Mouse (Mus musculus): ENCODE measurements around the gene Stambpl1. TPM values are rescaled to one million over a fixed set of nuclear protein-coding genes. Genes with fewer than 3 reads are reported as not detected.

Gene Stambpl1
- 25.9 and 30.0 TPM in 2 replicates for polyA plus RNA-seq (2015; fragmentation: Nextera tagmentation; extraction: Ambion mirVana)

GRCm38 (mm10) chr19:34192008-34192963, at the start of gene Stambpl1:
Gene Stambpl1 (plus strand): TSS chr19:34192229.
- peak within 1 kb of the TSS; percentile 91 for H3K27ac ChIP-seq (ENCODE audit: low read depth, low read length)
- whole genome bisulfite sequencing = under 1% methylated on average over 62 of the region's 62 CpGs
- peak within 1 kb of the TSS; percentile 64 for H3K4me2 ChIP-seq (ENCODE audit: low read length)
- peak within 1 kb of the TSS; percentile 84 for H3K4me3 ChIP-seq (ENCODE audit: low read length)
- no peaks in the 10 kb centered on the region for H3K9me3 ChIP-seq (ENCODE audit: control insufficient read depth, low read length)
- peaks cover 10% of the 10 kb centered on the region for H3K4me1 ChIP-seq (ENCODE audit: control insufficient read depth, insufficient read depth, low read depth, low read length)
- no peaks in the 10 kb centered on the region for H3K27me3 ChIP-seq (replicated peaks; ENCODE audit: control insufficient read depth, insufficient read depth, low read length)
- peak; percentile 88 for ATAC-seq
- H3K36me3 ChIP-seq (ENCODE audit: control insufficient read depth, insufficient read depth, low read length) = no peaks in the 10 kb centered on the region
- H3K9ac ChIP-seq (ENCODE audit: low read depth, low read length) = peak within 1 kb of the TSS; percentile 92

DNA sequence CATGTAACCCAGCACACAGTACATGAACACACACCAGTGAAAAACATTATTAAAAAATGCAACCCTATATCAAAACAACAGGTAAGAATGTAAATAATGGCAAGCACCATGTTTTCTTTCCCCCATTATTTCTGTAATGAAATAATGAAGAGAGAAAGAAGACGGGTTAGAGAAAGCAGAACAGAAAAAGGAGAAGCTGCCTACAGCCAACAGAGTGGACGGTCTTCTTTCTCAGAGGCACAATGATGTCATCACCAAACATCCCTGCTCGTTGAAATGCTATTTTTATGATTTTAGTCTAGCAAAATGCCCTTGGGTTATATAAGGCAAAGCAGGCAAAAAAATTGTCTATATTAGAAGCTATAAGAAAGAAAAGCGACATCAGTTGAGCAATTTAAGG, 43.6 kb upstream of the Stambpl1 start:
- Histone ChIP-seq H3K4me2 (ENCODE audit: low read length) (no peak overlapping the region), H3K4me1 (ENCODE audit: control insufficient read depth, insufficient read depth, low read depth, low read length) (no peaks in the 10 kb centered on the region), H3K9me3 (ENCODE audit: control insufficient read depth, low read length) (no peaks in the 10 kb centered on the region), H3K27ac (ENCODE audit: low read depth, low read length) (no peak overlapping the region), H3K36me3 (ENCODE audit: control insufficient read depth, insufficient read depth, low read length) (no peaks in the 10 kb centered on the region), H3K4me3 (ENCODE audit: low read length) (no peak overlapping the region), H3K9ac (ENCODE audit: low read depth, low read length) (no peak overlapping the region), H3K27me3 (replicated peaks; ENCODE audit: control insufficient read depth, insufficient read depth, low read length) (no peaks in the 10 kb centered on the region)
- WGBS = 81% methylated on average over 4 of the region's 4 CpGs
- no peak for ATAC-seq

- Histone ChIP-seq H3K9me3 (ENCODE audit: control insufficient read depth, low read length) (no peaks in the 10 kb centered on the region), H3K9ac (ENCODE audit: low read depth, low read length) (no peak overlapping the region), H3K4me2 (ENCODE audit: low read length) (no peak overlapping the region), H3K36me3 (ENCODE audit: control insufficient read depth, insufficient read depth, low read length) (no peaks in the 10 kb centered on the region), H3K27ac (ENCODE audit: low read depth, low read length) (no peak overlapping the region), H3K27me3 (replicated peaks; ENCODE audit: control insufficient read depth, insufficient read depth, low read length) (no peaks in the 10 kb centered on the region), H3K4me1 (ENCODE audit: control insufficient read depth, insufficient read depth, low read depth, low read length) (no peaks in the 10 kb centered on the region), H3K4me3 (ENCODE audit: low read length) (no peak overlapping the region)
- ATAC-seq = no peak
- 77% methylated on average over 1 of the region's 1 CpGs for WGBS
These were observed 40.1 kb upstream of the Stambpl1 start for GRCm38 (mm10) chr19:34151909-34152308.

DNA sequence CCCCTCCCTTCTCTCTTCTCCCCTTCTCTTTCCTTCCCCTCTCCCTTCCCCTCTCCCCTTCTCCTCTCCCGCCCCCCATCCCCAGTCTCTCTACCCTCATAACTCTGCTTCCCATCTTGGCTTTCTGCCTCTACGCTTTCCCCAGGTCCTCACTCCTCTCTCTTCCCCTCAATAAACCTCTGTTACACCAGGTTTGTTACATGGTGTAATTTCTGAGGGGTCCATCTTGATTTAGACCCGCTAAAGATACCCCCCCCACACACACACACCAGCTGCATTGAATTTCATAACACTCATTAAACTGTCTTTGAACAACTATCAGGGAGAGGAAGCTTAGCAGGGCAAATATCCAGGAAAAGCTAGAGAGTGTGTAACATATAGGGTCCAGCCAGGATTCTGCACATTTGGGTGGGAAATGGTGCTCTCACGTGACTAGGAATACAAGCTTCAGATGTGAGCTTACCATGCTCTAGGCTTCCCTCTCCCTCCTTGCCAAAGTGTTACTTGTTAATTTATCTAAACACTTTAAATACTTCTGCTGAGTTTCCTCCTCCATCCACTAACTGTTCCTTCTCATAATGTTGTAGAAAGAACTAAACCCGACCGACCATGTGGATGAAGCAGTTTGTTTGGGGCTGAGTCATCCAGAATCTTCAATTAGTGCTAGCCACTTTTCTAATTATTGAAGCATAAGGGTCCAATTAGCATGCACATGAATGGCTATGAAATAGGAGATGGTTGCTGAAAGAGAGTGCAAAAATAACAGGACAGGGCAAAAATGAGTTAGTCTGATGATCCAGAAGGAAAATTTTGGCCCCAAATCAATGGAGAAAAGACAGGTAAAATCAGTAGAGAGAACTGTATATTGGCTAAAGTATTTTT, 38.5 kb upstream of the Stambpl1 start:
- H3K27me3 ChIP-seq (replicated peaks; ENCODE audit: control insufficient read depth, insufficient read depth, low read length) = no peaks in the 10 kb centered on the region
- 80% methylated on average over 6 of the region's 6 CpGs for WGBS
- H3K4me2 ChIP-seq (ENCODE audit: low read length) = no peak overlapping the region
- H3K9ac ChIP-seq (ENCODE audit: low read depth, low read length) = no peak overlapping the region
- no peak overlapping the region for H3K4me3 ChIP-seq (ENCODE audit: low read length)
- no peaks in the 10 kb centered on the region for H3K9me3 ChIP-seq (ENCODE audit: control insufficient read depth, low read length)
- ATAC-seq = no peak
- no peaks in the 10 kb centered on the region for H3K4me1 ChIP-seq (ENCODE audit: control insufficient read depth, insufficient read depth, low read depth, low read length)
- H3K27ac ChIP-seq (ENCODE audit: low read depth, low read length) = no peak overlapping the region
- H3K36me3 ChIP-seq (ENCODE audit: control insufficient read depth, insufficient read depth, low read length) = no peaks in the 10 kb centered on the region

DNA sequence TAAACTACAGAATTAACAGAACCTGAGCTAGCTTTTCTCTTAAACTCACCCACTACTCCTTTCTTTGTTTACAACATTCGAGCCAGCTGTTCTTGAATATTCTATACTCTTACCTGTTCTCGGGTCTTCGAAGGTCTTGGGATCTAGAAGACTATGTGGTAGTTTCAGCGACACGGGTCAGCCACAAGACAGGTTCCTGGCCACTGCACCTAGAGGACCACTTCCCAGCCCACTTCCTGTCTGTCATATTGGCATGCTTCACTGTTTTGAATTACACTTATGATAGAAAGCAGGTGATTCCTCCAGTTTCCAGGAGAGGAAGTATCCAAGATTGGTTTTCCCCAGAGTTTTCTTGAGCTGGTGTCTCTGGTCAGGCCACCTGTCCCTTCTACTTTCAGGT, 29.3 kb upstream of the Stambpl1 start:
- 92% methylated on average over 5 of the region's 5 CpGs for WGBS
- no peak for ATAC-seq

GRCm38 (mm10) chr19:34165891-34166290, 26.1 kb upstream of the Stambpl1 start, which contains the start of gene Ankrd22:
Gene Ankrd22 (minus strand): TSS chr19:34166053.
- H3K4me2 ChIP-seq (ENCODE audit: low read length) = no peak within 1 kb of the TSS
- ATAC-seq = no peak
- H3K27me3 ChIP-seq (replicated peaks; ENCODE audit: control insufficient read depth, insufficient read depth, low read length) = no peaks in the 10 kb centered on the region
- H3K4me3 ChIP-seq (ENCODE audit: low read length) = no peak within 1 kb of the TSS
- H3K9me3 ChIP-seq (ENCODE audit: control insufficient read depth, low read length) = no peaks in the 10 kb centered on the region
- H3K9ac ChIP-seq (ENCODE audit: low read depth, low read length) = no peak within 1 kb of the TSS
- H3K36me3 ChIP-seq (ENCODE audit: control insufficient read depth, insufficient read depth, low read length) = no peaks in the 10 kb centered on the region
- no peak within 1 kb of the TSS for H3K27ac ChIP-seq (ENCODE audit: low read depth, low read length)
- H3K4me1 ChIP-seq (ENCODE audit: control insufficient read depth, insufficient read depth, low read depth, low read length) = no peaks in the 10 kb centered on the region
- 79% methylated on average over 5 of the region's 5 CpGs for WGBS

More for the DNA sequence above, 29.3 kb upstream of the Stambpl1 start:
- no peak overlapping the region for H3K9ac ChIP-seq (ENCODE audit: low read depth, low read length)
- H3K9me3 ChIP-seq (ENCODE audit: control insufficient read depth, low read length) = no peaks in the 10 kb centered on the region
- no peak overlapping the region for H3K4me2 ChIP-seq (ENCODE audit: low read length)
- H3K36me3 ChIP-seq (ENCODE audit: control insufficient read depth, insufficient read depth, low read length) = no peaks in the 10 kb centered on the region
- no peaks in the 10 kb centered on the region for H3K4me1 ChIP-seq (ENCODE audit: control insufficient read depth, insufficient read depth, low read depth, low read length)
- H3K27ac ChIP-seq (ENCODE audit: low read depth, low read length) = no peak overlapping the region
- H3K4me3 ChIP-seq (ENCODE audit: low read length) = no peak overlapping the region
- no peaks in the 10 kb centered on the region for H3K27me3 ChIP-seq (replicated peaks; ENCODE audit: control insufficient read depth, insufficient read depth, low read length)

GRCm38 (mm10) chr19:34166386-34166785, 25.6 kb upstream of the Stambpl1 start:
- Histone ChIP-seq H3K4me2 (ENCODE audit: low read length) (no peak overlapping the region), H3K27me3 (replicated peaks; ENCODE audit: control insufficient read depth, insufficient read depth, low read length) (no peaks in the 10 kb centered on the region), H3K9me3 (ENCODE audit: control insufficient read depth, low read length) (no peaks in the 10 kb centered on the region), H3K4me1 (ENCODE audit: control insufficient read depth, insufficient read depth, low read depth, low read length) (no peaks in the 10 kb centered on the region), H3K9ac (ENCODE audit: low read depth, low read length) (no peak overlapping the region), H3K4me3 (ENCODE audit: low read length) (no peak overlapping the region), H3K36me3 (ENCODE audit: control insufficient read depth, insufficient read depth, low read length) (no peaks in the 10 kb centered on the region), H3K27ac (ENCODE audit: low read depth, low read length) (no peak overlapping the region)
- 69% methylated on average over 4 of the region's 4 CpGs for WGBS
- no peak for ATAC-seq

GRCm38 (mm10) chr19:34167896-34168661, 23.9 kb upstream of the Stambpl1 start:
- no peak for ATAC-seq
- Histone ChIP-seq H3K4me1 (ENCODE audit: control insufficient read depth, insufficient read depth, low read depth, low read length) (no peaks in the 10 kb centered on the region), H3K36me3 (ENCODE audit: control insufficient read depth, insufficient read depth, low read length) (no peaks in the 10 kb centered on the region), H3K9me3 (ENCODE audit: control insufficient read depth, low read length) (no peaks in the 10 kb centered on the region), H3K9ac (ENCODE audit: low read depth, low read length) (no peak overlapping the region), H3K27ac (ENCODE audit: low read depth, low read length) (no peak overlapping the region), H3K4me3 (ENCODE audit: low read length) (no peak overlapping the region), H3K4me2 (ENCODE audit: low read length) (no peak overlapping the region), H3K27me3 (replicated peaks; ENCODE audit: control insufficient read depth, insufficient read depth, low read length) (no peaks in the 10 kb centered on the region)
- WGBS = 54% methylated on average over 7 of the region's 7 CpGs
